Mouse (Mus musculus): ENCODE data around the gene Olfml3. TPM values are rescaled to one million over a fixed set of nuclear protein-coding genes. Genes with fewer than 3 reads are reported as not detected.

Gene Olfml3
- polyA plus RNA-seq, 1 experiment from 2014 or later, result 27.4 TPM

- no peak overlapping the region for H3K27ac ChIP-seq (replicated peaks in 1 of 2; ENCODE audit: control insufficient read depth in 1 of 2, insufficient read depth in 1 of 2, low read depth in 2 of 2, low read length in 2 of 2)
Observed at GRCm38 (mm10) chr3:103777940-103778339, 40.1 kb upstream of the Olfml3 start.

GRCm38 (mm10) chr3:103774009-103774408 lies 36.2 kb upstream of the Olfml3 start:
- Histone ChIP-seq H3K4me1 (ENCODE audit: control insufficient read depth in 2 of 2, insufficient read depth in 2 of 2, low read length in 2 of 2) (peaks cover 10 to 34% of the 10 kb centered on the region in 2 experiments), H3K9ac (ENCODE audit: low read length) (no peak overlapping the region), H3K27me3 (ENCODE audit: control insufficient read depth, insufficient read depth, low read length) (no peaks in the 10 kb centered on the region), H3K9me3 (ENCODE audit: control insufficient read depth, low read length) (no peaks in the 10 kb centered on the region), H3K27ac (replicated peaks in 1 of 2; ENCODE audit: control insufficient read depth in 1 of 2, insufficient read depth in 1 of 2, low read depth in 2 of 2, low read length in 2 of 2) (peak overlapping the region in 1 of 2 experiments; percentile 95; a peak in 1 of 4 replicates), H3K36me3 (ENCODE audit: control insufficient read depth, insufficient read depth, low read length) (peaks cover 42% of the 10 kb centered on the region), H3K4me2 (ENCODE audit: low read length) (no peak overlapping the region), H3K4me3 (ENCODE audit: control insufficient read depth in 1 of 2, insufficient read depth in 1 of 2, low read depth in 1 of 2, low read length in 2 of 2) (no peak overlapping the region)
- WGBS, result 75% methylated on average over 15 of the region's 15 CpGs
- ATAC-seq (ENCODE audit: insufficient number of reproducible peaks, insufficient read depth, low FRiP score, low read depth), result no peak

More at GRCm38 (mm10) chr3:103777940-103778339, 40.1 kb upstream of the Olfml3 start:
- Histone ChIP-seq H3K4me1 (ENCODE audit: control insufficient read depth in 2 of 2, insufficient read depth in 2 of 2, low read length in 2 of 2) (peaks cover 4 to 19% of the 10 kb centered on the region in 2 experiments), H3K9ac (ENCODE audit: low read length) (no peak overlapping the region), H3K36me3 (ENCODE audit: control insufficient read depth, insufficient read depth, low read length) (peaks cover 33% of the 10 kb centered on the region), H3K4me2 (ENCODE audit: low read length) (no peak overlapping the region), H3K27me3 (ENCODE audit: control insufficient read depth, insufficient read depth, low read length) (no peaks in the 10 kb centered on the region), H3K9me3 (ENCODE audit: control insufficient read depth, low read length) (no peaks in the 10 kb centered on the region), H3K4me3 (ENCODE audit: control insufficient read depth in 1 of 2, insufficient read depth in 1 of 2, low read depth in 1 of 2, low read length in 2 of 2) (no peak overlapping the region)
- ATAC-seq (ENCODE audit: insufficient number of reproducible peaks, insufficient read depth, low FRiP score, low read depth), result no peak
- WGBS, result 76% methylated on average over 11 of the region's 11 CpGs

DNA sequence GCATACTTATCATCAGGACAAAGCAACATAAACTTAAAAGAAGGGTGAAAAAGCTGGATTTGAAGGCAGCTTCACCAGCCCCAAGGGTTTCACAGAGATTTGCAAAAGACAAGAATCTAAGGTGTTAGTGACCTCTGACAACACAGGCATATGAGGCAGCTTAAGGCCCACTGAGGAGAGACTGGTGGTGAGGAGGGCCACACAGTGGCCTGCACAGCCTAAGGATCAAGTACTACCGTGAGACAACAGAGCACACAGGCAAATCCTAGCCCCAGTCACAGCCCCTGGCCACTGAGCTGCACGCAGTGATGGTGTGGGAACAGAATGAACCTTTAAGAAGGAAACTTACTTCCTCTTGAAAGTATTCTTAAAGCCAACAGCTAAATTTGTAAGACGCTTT lies 35.7 kb upstream of the Olfml3 start:
- Histone ChIP-seq H3K4me1 (ENCODE audit: control insufficient read depth in 2 of 2, insufficient read depth in 2 of 2, low read length in 2 of 2) (peaks cover 10 to 29% of the 10 kb centered on the region in 2 experiments), H3K9me3 (ENCODE audit: control insufficient read depth, low read length) (no peaks in the 10 kb centered on the region), H3K27me3 (ENCODE audit: control insufficient read depth, insufficient read depth, low read length) (no peaks in the 10 kb centered on the region), H3K36me3 (ENCODE audit: control insufficient read depth, insufficient read depth, low read length) (peaks cover 46% of the 10 kb centered on the region), H3K4me3 (ENCODE audit: control insufficient read depth in 1 of 2, insufficient read depth in 1 of 2, low read depth in 1 of 2, low read length in 2 of 2) (no peak overlapping the region), H3K9ac (ENCODE audit: low read length) (peak overlapping the region; percentile 60; the same call in 1 of the 2 replicates), H3K27ac (replicated peaks in 1 of 2; ENCODE audit: control insufficient read depth in 1 of 2, insufficient read depth in 1 of 2, low read depth in 2 of 2, low read length in 2 of 2) (peak overlapping the region; percentile 71 to 95), H3K4me2 (ENCODE audit: low read length) (no peak overlapping the region)
- ATAC-seq (ENCODE audit: insufficient number of reproducible peaks, insufficient read depth, low FRiP score, low read depth), result no peak
- WGBS, result 80% methylated on average over 3 of the region's 3 CpGs

GRCm38 (mm10) chr3:103772846-103773245 lies 35.0 kb upstream of the Olfml3 start:
- H3K4me3 ChIP-seq (ENCODE audit: control insufficient read depth in 1 of 2, insufficient read depth in 1 of 2, low read depth in 1 of 2, low read length in 2 of 2), result no peak overlapping the region
- H3K27me3 ChIP-seq (ENCODE audit: control insufficient read depth, insufficient read depth, low read length), result no peaks in the 10 kb centered on the region
- no peak for ATAC-seq (ENCODE audit: insufficient number of reproducible peaks, insufficient read depth, low FRiP score, low read depth)
- H3K4me2 ChIP-seq (ENCODE audit: low read length), result no peak overlapping the region
- H3K9me3 ChIP-seq (ENCODE audit: control insufficient read depth, low read length), result no peaks in the 10 kb centered on the region
- H3K4me1 ChIP-seq (ENCODE audit: control insufficient read depth in 2 of 2, insufficient read depth in 2 of 2, low read length in 2 of 2), result peaks cover 10 to 29% of the 10 kb centered on the region in 2 experiments
- H3K9ac ChIP-seq (ENCODE audit: low read length), result peak overlapping the region; percentile 60
- peaks cover 47% of the 10 kb centered on the region for H3K36me3 ChIP-seq (ENCODE audit: control insufficient read depth, insufficient read depth, low read length)
- H3K27ac ChIP-seq (replicated peaks in 1 of 2; ENCODE audit: control insufficient read depth in 1 of 2, insufficient read depth in 1 of 2, low read depth in 2 of 2, low read length in 2 of 2), result peak overlapping the region; percentile 23 to 95
- WGBS, result 47% methylated on average over 4 of the region's 4 CpGs

- 18% methylated on average over 9 of the region's 9 CpGs for WGBS
- ATAC-seq (ENCODE audit: insufficient number of reproducible peaks, insufficient read depth, low FRiP score, low read depth), result peak; percentile 36; the same call in 1 of the 2 replicates
- peak overlapping the region; percentile 66 to 95 for H3K27ac ChIP-seq (replicated peaks in 1 of 2; ENCODE audit: control insufficient read depth in 1 of 2, insufficient read depth in 1 of 2, low read depth in 2 of 2, low read length in 2 of 2)
- no peaks in the 10 kb centered on the region for H3K9me3 ChIP-seq (ENCODE audit: control insufficient read depth, low read length)
- no peak overlapping the region; a peak in 1 of 4 replicates for H3K4me3 ChIP-seq (ENCODE audit: control insufficient read depth in 1 of 2, insufficient read depth in 1 of 2, low read depth in 1 of 2, low read length in 2 of 2)
- no peaks in the 10 kb centered on the region for H3K27me3 ChIP-seq (ENCODE audit: control insufficient read depth, insufficient read depth, low read length)
- peak overlapping the region; percentile 61 for H3K9ac ChIP-seq (ENCODE audit: low read length)
- H3K4me2 ChIP-seq (ENCODE audit: low read length), result peak overlapping the region; percentile 60
- H3K4me1 ChIP-seq (ENCODE audit: control insufficient read depth in 2 of 2, insufficient read depth in 2 of 2, low read length in 2 of 2), result peaks cover 10 to 29% of the 10 kb centered on the region in 2 experiments
- peaks cover 41% of the 10 kb centered on the region for H3K36me3 ChIP-seq (ENCODE audit: control insufficient read depth, insufficient read depth, low read length)
Observed at GRCm38 (mm10) chr3:103771531-103772130, 33.8 kb upstream of the Olfml3 start.

DNA sequence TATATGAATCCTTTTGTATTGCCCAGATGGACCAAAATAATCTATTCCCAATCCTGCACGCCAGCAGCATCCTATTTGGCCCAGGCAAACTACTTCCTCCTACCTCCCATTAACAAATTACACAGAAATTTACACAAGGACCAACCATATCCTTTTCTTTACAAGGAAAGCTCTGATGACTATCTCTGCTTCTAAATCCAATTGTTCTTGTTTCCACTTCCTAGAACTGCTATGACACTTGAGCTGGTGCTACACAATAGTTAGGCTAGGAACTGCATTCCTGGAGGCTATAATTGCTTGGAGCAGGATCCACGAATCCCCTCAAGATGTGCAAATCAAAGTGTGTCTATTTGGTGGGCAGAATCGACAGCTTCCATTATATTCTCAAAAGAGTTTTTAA lies 29.0 kb upstream of the Olfml3 start:
- H3K27ac ChIP-seq (replicated peaks in 1 of 2; ENCODE audit: control insufficient read depth in 1 of 2, insufficient read depth in 1 of 2, low read depth in 2 of 2, low read length in 2 of 2), result no peak overlapping the region
- peaks cover 2 to 13% of the 10 kb centered on the region in 2 experiments; a peak in 3 of 4 replicates for H3K4me1 ChIP-seq (ENCODE audit: control insufficient read depth in 2 of 2, insufficient read depth in 2 of 2, low read length in 2 of 2)
- no peak overlapping the region for H3K4me3 ChIP-seq (ENCODE audit: control insufficient read depth in 1 of 2, insufficient read depth in 1 of 2, low read depth in 1 of 2, low read length in 2 of 2)
- no peak overlapping the region for H3K4me2 ChIP-seq (ENCODE audit: low read length)
- peaks cover 57% of the 10 kb centered on the region for H3K36me3 ChIP-seq (ENCODE audit: control insufficient read depth, insufficient read depth, low read length)
- no peak overlapping the region for H3K9ac ChIP-seq (ENCODE audit: low read length)
- no peaks in the 10 kb centered on the region for H3K9me3 ChIP-seq (ENCODE audit: control insufficient read depth, low read length)
- no peaks in the 10 kb centered on the region for H3K27me3 ChIP-seq (ENCODE audit: control insufficient read depth, insufficient read depth, low read length)
- no peak for ATAC-seq (ENCODE audit: insufficient number of reproducible peaks, insufficient read depth, low FRiP score, low read depth)
- WGBS, result 69% methylated on average over 3 of the region's 3 CpGs

GRCm38 (mm10) chr3:103759261-103759970 lies 21.6 kb upstream of the Olfml3 start:
- 71% methylated on average over 5 of the region's 5 CpGs for WGBS
- peaks cover 4 to 9% of the 10 kb centered on the region in 2 experiments for H3K4me1 ChIP-seq (ENCODE audit: control insufficient read depth in 2 of 2, insufficient read depth in 2 of 2, low read length in 2 of 2)
- no peak overlapping the region for H3K27ac ChIP-seq (replicated peaks in 1 of 2; ENCODE audit: control insufficient read depth in 1 of 2, insufficient read depth in 1 of 2, low read depth in 2 of 2, low read length in 2 of 2)

More at GRCm38 (mm10) chr3:103759261-103759970, 21.6 kb upstream of the Olfml3 start:
- no peak overlapping the region for H3K4me3 ChIP-seq (ENCODE audit: control insufficient read depth in 1 of 2, insufficient read depth in 1 of 2, low read depth in 1 of 2, low read length in 2 of 2)
- peaks cover 83% of the 10 kb centered on the region for H3K36me3 ChIP-seq (ENCODE audit: control insufficient read depth, insufficient read depth, low read length)
- H3K27me3 ChIP-seq (ENCODE audit: control insufficient read depth, insufficient read depth, low read length), result no peaks in the 10 kb centered on the region
- no peaks in the 10 kb centered on the region for H3K9me3 ChIP-seq (ENCODE audit: control insufficient read depth, low read length)
- H3K9ac ChIP-seq (ENCODE audit: low read length), result no peak overlapping the region
- H3K4me2 ChIP-seq (ENCODE audit: low read length), result no peak overlapping the region
- ATAC-seq (ENCODE audit: insufficient number of reproducible peaks, insufficient read depth, low FRiP score, low read depth), result no peak
